Mouse (Mus musculus) liver, postnatal 0 days (tissue): ENCODE measurements around the gene Stk39.

Source experiments
- CTCF ChIP-seq: sonication (generic); IDR thresholded peaks from 2 replicates; pipeline ENCODE4 v1.5.1; 2016; ENCODE audit warnings: antibody characterized with exemption, low read depth
- EP300 ChIP-seq: IDR thresholded peaks from 2 replicates; pipeline ENCODE4 v1.6.1; 2016; ENCODE audit warnings: antibody characterized with exemption, low read depth, mild to moderate bottlenecking

DNA sequence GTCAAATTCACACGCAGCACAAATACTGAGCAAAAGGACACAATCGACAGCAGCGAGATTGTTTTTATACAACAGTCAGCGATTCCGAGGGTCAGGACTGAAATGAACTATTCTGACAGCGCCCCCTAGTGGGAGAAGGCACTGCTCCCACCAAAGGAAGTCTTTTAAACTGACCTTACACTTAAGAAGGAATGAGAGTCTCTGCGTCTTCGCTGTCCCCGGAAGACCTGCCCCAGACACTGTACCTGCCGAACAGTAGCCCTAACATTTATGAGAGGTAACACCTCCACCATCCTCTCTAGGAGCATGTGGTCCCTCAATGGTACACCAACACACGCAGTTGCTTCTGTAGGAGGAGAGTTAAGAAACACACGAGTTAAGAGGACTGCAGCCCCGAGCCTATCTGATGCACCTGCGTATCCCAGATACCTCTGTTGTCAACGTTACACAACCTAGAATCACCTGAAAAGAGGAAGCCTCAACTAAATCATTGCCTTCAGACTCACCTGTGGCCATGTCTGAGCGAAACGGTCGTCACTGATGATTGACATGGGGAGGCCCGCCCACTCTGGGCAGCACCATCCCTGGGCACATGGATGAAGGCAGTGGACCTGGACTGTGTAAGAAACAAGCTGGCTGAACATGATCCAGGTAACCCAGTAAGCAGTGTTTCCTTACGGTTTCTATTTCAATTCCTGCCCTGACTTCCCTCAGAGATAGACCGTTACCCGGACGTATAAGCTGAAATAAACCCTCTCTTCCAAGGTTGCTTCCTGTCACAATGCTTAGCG, 122.3 kb downstream of the Stk39 start:
- TF ChIP-seq CTCF (peak; percentile 83), EP300 (no peak)
